Mouse (Mus musculus): ENCODE measurements around the gene 1700067P10Rik. TPM values are rescaled to one million over a fixed set of nuclear protein-coding genes. Genes with fewer than 3 reads are reported as not detected.
A peak's percentile ranks its signal among the peaks of the same experiment; 100 is the strongest.

Gene 1700067P10Rik
- total RNA-seq, 1 experiment from 2014 or later: not detected

- no peak for DNase-seq
Measured at GRCm38 (mm10) chr17:48096321-48096720, 7.2 kb downstream of the 1700067P10Rik start.

- DNase-seq: peak; percentile 35
Measured at GRCm38 (mm10) chr17:48097011-48097742, 8.1 kb downstream of the 1700067P10Rik start.

DNA sequence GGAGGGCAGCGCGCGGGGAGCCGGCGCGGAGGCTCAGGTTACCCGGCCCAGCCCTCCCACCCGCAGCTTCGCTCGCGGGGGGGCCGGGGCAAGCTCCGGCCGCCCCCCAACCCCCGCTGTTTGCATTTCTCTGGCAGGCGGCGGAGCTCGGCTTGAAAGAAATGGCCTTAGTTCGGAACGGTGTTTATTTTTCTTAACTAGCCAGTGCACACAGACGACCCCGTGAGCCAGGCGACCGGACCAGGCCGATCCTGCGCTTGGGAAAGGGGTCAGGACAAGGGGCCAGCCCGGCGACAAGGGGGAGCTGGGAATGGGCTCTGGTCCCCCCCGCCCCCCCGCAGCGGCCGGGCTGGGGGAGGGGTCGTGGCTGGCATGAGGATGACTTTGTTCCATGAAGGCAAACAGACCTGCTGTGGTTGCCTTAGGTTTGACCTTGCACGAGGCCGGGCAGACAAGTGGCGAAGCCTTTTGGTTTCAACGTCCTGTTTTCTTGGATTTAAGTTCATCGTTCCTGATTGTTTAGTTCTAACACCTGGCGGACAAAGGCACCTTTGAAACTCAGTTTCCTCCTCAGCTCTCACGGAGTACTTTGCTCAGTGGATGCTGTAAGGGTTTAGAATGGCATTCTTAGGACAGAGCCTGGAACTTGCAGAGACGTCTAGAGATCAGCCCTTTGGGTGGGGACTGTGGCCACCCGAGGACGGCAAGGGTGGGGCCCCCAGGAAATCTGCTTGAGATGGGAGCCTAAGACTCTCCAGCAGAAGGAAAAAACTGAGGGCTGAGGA, 8.8 kb downstream of the 1700067P10Rik start:
- no peak for DNase-seq

DNA sequence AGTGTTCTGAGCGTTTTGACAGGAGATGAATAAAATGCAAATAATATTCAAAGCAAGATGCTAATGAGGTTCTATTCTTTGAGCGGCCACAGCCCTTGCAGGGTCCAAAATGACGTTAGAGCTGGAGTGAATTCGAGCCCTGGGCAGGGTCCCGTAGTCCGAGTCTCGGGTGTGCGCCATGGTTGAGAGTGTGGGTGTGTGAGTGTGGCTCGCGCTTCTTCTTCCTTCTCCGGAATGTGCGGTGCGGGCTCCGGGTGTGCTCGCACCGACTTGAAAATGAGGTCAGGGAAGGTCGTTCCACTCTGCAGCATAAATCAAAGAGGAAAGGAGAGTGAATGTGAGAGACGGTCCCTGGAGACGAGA, 9.4 kb downstream of the 1700067P10Rik start:
- DNase-seq: no peak

DNA sequence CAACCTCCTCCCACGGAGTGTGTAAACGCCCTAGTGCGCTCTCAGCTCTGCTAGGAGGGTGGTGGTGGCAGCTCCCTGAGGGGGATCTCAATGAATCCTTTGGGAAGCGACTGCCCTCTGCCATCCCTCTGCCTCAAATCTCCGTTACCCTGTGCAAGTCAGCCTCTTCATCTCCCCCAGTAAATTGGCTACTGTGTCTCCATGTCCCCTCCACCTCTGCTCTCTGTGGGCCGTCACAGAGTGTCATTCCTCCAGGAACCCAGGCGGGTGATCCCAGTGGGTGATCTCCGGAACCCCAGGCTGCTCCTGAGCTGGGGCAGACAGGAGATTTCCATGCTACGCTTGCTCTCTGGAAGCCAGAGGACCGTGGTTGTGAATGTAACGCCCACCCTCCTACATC, 10.2 kb downstream of the 1700067P10Rik start:
- DNase-seq: no peak

- DNase-seq: peak; percentile 82
Measured at GRCm38 (mm10) chr17:48100441-48101417, 11.6 kb downstream of the 1700067P10Rik start.

DNA sequence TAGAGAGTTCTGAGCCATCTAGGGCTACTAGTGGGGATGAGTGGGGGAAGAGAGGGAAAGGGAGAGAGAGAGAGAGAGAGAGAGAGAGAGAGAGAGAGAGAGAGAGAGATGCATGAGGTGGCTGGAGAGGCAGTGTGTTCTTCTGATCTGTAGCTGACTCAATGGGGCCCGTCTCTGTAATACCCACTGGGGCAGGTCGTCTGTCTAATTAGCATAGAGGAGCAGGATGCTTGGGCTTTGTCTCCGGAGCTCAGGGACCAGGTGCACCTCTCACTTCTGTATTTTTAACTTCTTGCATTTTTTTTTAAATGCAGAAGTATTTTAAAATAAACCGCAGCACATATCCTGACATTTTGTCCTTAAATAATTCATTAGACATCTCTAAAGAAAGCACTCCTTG, 18.2 kb downstream of the 1700067P10Rik start:
- DNase-seq: no peak

DNA sequence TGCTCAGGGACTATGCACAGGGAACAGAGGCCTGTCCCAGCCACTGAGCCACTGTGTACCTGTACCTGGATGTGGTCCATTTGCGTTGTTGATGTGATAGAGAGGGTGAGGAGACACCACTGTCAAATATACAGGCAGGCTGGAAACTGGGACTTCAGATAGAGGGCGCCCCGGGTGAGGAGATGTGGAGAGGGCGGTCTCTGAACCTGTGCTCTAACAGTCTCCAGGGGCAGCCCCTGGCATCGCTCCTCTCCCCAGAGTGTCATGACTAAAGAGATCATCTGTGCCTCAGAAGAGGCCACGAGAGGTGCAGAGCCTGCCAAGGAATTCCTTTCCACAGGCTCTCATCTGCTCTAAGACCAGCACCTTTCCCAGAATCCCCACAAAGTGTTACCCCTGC, 18.7 kb downstream of the 1700067P10Rik start:
- no peak for DNase-seq

DNA sequence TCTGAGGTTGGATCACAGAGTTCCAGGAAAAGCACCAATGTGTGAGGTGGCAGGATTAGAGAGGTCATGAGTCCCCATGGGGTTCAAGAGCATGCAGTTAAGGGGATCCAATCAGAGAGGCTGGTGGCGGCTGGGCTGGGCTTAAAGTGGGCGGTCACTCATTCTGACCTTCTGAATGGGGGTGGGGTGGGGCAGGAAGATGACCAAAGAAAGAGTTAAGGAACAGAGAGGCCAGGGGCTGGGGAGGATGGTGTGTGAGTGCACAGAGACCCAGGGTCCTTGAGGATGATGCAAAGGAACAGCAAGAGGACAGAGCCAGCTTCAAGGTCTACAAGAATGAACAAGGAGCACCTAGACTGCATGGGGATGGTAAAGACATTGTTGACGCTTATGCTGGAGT, 19.4 kb downstream of the 1700067P10Rik start:
- no peak for DNase-seq

GRCm38 (mm10) chr17:48110547-48111287, 21.6 kb downstream of the 1700067P10Rik start:
- peak; percentile 31 for DNase-seq

GRCm38 (mm10) chr17:48118570-48118969, 29.5 kb downstream of the 1700067P10Rik start:
- no peak for DNase-seq

- peak; percentile 75 for DNase-seq
Measured at GRCm38 (mm10) chr17:48119656-48120055, 30.5 kb downstream of the 1700067P10Rik start.

DNA sequence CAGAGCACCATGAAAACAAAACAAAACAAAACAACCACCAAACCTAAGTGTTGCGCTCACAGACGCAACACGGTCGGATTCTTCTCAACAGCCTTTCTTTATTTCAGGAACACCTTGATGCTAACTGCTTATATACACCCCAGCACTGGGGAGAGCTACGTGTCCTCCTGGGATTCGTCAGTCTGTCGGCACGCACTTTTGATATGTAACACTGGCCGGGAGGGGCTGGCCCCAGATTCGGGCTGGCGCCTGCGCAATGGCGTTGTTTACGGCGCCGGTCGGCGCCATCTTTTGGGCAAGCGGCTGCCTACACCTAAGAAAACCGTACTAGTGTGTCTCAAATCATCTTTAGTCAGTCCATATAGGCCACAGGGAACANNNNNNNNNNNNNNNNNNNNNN, 31.3 kb downstream of the 1700067P10Rik start:
- no peak for DNase-seq

DNA sequence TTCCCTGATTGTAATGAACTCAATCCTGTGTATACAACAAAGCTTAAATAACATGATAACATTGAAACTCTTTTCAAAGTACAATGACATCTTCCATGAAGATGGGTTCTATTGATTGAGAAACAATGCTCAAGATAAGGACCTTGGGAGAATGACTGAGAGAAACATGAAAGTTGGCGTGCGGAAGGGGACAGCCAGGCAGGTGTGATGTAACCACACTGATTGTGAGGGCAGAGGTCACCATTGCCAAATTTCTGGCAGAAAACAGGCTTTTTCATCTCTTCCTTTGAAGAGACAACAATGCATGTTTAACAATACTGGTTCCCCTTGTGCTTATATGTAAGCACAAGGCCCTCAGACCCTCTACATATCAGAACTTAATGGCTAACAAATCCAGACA, 43.7 kb downstream of the 1700067P10Rik start:
- DNase-seq: no peak

Other genes with a start within 250 kb of the 1700067P10Rik start
- 25.1 and 33.4 TPM in 2 replicates for gene Foxp4, start 164.7 kb upstream of the 1700067P10Rik start, total RNA-seq (2021)
- not detected in 2 replicates for gene 1700122O11Rik, start 51.0 kb upstream of the 1700067P10Rik start, total RNA-seq (2021)
- not detected in 2 replicates for gene 9830107B12Rik, start 56.9 kb downstream of the 1700067P10Rik start, total RNA-seq (2021)
- not detected in 2 replicates for gene A530064D06Rik, start 78.0 kb downstream of the 1700067P10Rik start, total RNA-seq (2021)
- not detected in 2 replicates for gene Trem1, start 143.4 kb downstream of the 1700067P10Rik start, total RNA-seq (2021)
- not detected in 2 replicates for gene Trem3, start 158.5 kb downstream of the 1700067P10Rik start, total RNA-seq (2021)
- gene Treml4, start 175.0 kb downstream of the 1700067P10Rik start, total RNA-seq (2021): 0.52 and 1.00 TPM in 2 replicates
- 0.15 TPM in 1 of 2 replicates, not detected in the other for gene Treml2, start 210.2 kb downstream of the 1700067P10Rik start, total RNA-seq (2021)
- gene B430306N03Rik, start 226.8 kb downstream of the 1700067P10Rik start, total RNA-seq (2021): 0.12 TPM in 1 of 2 replicates, not detected in the other

All from adrenal gland, postnatal 25 days (tissue).